Mouse (Mus musculus): ENCODE results near the gene Alkbh4.

The Alkbh4 gene

GRCm38 (mm10) chr5:136179594-136179993 is 43.6 kb downstream of the Alkbh4 start:
- peak; percentile 28 to 44 for DNase-seq (ENCODE audit: low read depth in 2 of 2, low spot score in 2 of 2)

GRCm38 (mm10) chr5:136181197-136181596 is 45.3 kb downstream of the Alkbh4 start:
- no peak for DNase-seq (ENCODE audit: low read depth in 2 of 2, low spot score in 2 of 2)

GRCm38 (mm10) chr5:136182049-136182448 is 46.1 kb downstream of the Alkbh4 start:
- DNase-seq (ENCODE audit: low read depth in 2 of 2, low spot score in 2 of 2): no peak

GRCm38 (mm10) chr5:136182830-136183229 is 46.9 kb downstream of the Alkbh4 start:
- no peak for DNase-seq (ENCODE audit: low read depth in 2 of 2, low spot score in 2 of 2)

GRCm38 (mm10) chr5:136183766-136184165 is 47.8 kb downstream of the Alkbh4 start:
- DNase-seq (ENCODE audit: low read depth in 2 of 2, low spot score in 2 of 2): no peak

- DNase-seq (ENCODE audit: low read depth in 2 of 2, low spot score in 2 of 2): peak; percentile 70 to 75
Observed at GRCm38 (mm10) chr5:136186723-136187122, 50.8 kb downstream of the Alkbh4 start.
